Mouse (Mus musculus): ENCODE results near the gene Miga2. TPM values are rescaled to one million over a fixed set of nuclear protein-coding genes. Genes with fewer than 3 reads are reported as not detected.

Miga2 gene
- polyA plus RNA-seq, 1 experiment from 2014 or later, result 2.4 TPM

GRCm38 (mm10) chr2:30345971-30346676 lies 17.9 kb upstream of the Miga2 start:
- Histone ChIP-seq H3K36me3 (ENCODE audit: inconsistent target) (peaks cover 80% of the 10 kb centered on the region), H3K4me3 (ENCODE audit: inconsistent target) (no peak overlapping the region), H3K79me2 (ENCODE audit: inconsistent target) (no peaks in the 10 kb centered on the region), H3K27ac (no peak overlapping the region)
- 85% methylated on average over 7 of the region's 7 CpGs for WGBS (ENCODE audit: missing documents)

- no peak overlapping the region for H3K27ac ChIP-seq
- H3K4me3 ChIP-seq (ENCODE audit: inconsistent target), result no peak overlapping the region
- WGBS (ENCODE audit: missing documents), result 97% methylated on average over 6 of the region's 6 CpGs
- no peaks in the 10 kb centered on the region for H3K79me2 ChIP-seq (ENCODE audit: inconsistent target)
- peaks cover 69% of the 10 kb centered on the region for H3K36me3 ChIP-seq (ENCODE audit: inconsistent target)
These were observed 14.8 kb upstream of the Miga2 start for GRCm38 (mm10) chr2:30349196-30349595.

- 97% methylated on average over 2 of the region's 2 CpGs for WGBS (ENCODE audit: missing documents)
- Histone ChIP-seq H3K79me2 (ENCODE audit: inconsistent target) (no peaks in the 10 kb centered on the region), H3K36me3 (ENCODE audit: inconsistent target) (peaks cover 51% of the 10 kb centered on the region), H3K4me3 (ENCODE audit: inconsistent target) (no peak overlapping the region), H3K27ac (no peak overlapping the region)
These were observed 12.9 kb upstream of the Miga2 start for GRCm38 (mm10) chr2:30351149-30351548.

- H3K4me3 ChIP-seq (ENCODE audit: inconsistent target), result no peak overlapping the region
- H3K79me2 ChIP-seq (ENCODE audit: inconsistent target), result peaks cover 14% of the 10 kb centered on the region; the same call in 1 of the 2 replicates
- H3K27ac ChIP-seq, result no peak overlapping the region
- 85% methylated on average over 4 of the region's 4 CpGs for WGBS (ENCODE audit: missing documents)
- peaks cover 19% of the 10 kb centered on the region for H3K36me3 ChIP-seq (ENCODE audit: inconsistent target)
These were observed 8.2 kb upstream of the Miga2 start for GRCm38 (mm10) chr2:30355861-30356260.

DNA sequence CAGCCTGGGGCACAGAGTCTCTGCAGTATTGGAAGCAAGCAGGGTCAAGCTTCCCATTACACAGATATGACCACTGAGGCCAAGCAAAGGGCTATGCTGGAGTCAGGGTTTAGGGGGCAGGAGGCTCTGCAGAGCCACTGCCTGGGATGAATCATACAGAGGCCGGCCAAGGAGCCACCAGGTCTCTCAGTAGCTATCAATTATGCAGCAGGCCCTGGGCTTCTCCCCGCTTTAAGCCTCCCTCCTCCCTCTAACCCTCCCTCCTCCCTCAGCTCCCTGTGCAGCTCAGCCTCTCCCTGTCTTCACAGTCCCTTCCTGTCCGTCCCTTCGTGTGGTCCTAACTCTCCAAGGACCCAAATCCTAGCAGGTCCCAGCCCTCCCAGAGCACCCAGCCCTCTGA lies 7.8 kb upstream of the Miga2 start:
- peaks cover 14% of the 10 kb centered on the region; the same call in 1 of the 2 replicates for H3K79me2 ChIP-seq (ENCODE audit: inconsistent target)
- H3K4me3 ChIP-seq (ENCODE audit: inconsistent target), result no peak overlapping the region
- peaks cover 19% of the 10 kb centered on the region for H3K36me3 ChIP-seq (ENCODE audit: inconsistent target)
- 85% methylated on average over 4 of the region's 4 CpGs for WGBS (ENCODE audit: missing documents)
- no peak overlapping the region for H3K27ac ChIP-seq

DNA sequence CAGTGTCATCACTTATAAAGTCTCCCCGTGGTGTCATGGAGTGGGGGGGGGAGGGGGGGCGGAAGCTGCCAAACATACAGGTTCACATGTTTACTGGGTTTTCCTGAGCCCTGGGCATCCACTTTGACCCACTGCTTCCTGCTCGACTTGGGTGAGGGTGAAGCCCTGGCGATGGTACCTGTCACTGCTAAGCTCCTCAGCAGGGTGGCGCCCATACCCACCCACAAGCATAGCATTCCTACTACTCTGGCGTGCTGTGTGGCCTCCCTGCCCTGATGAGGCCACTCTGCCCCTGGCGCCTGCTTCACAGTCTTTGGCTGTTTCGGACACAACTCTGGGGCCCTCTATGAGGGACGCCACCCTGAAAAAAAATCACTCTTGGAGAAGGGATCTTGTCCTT lies 7.1 kb upstream of the Miga2 start:
- H3K27ac ChIP-seq, result no peak overlapping the region
- H3K36me3 ChIP-seq (ENCODE audit: inconsistent target), result peaks cover 19% of the 10 kb centered on the region
- peaks cover 14% of the 10 kb centered on the region; the same call in 1 of the 2 replicates for H3K79me2 ChIP-seq (ENCODE audit: inconsistent target)
- H3K4me3 ChIP-seq (ENCODE audit: inconsistent target), result no peak overlapping the region
- 86% methylated on average over 9 of the region's 9 CpGs for WGBS (ENCODE audit: missing documents)

DNA sequence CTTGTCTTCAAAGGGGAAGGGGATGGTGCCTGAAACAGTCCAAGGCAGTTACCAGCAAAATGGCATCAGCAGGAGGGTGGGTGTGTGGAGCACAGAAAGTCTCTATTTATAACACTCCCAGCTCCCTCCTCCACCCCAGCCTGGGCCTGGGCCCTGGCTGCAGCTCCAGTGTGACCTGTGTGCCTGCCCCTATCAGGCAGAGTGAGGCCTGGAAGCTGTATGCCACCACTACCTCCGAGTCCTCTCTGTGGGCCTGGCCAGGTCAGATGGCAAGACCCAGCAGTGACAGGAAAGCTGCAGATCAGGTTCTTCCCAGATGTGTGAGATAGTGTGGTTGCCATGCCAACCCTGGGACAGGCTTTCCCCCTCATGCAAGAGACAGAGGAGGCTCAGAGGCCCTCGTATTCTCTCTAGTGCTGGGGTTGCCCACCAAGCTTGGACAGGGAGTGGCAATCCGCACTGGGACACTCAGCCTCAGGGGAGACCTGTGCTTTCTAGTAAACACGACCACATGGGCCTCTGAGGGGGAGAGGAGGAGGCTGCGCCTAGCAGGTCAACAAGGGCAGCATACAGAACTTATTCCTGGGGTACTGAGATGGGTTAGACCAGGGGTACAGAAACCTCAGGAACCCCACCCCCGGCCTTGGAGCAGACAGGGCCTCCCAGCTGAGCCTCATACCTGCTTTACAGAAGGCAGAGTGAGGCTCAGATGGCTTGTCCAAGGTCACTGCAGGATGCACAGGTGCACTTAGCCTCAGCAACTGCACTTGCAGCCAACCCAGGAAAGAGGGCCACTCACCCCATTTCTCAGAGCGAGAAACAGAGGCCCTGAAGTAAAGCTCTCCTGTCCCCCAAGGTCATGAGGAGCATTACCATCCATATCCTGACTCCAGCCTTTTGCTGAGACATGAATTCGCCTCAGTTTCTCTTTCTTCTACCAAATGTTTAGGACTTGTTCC lies 6.2 kb upstream of the Miga2 start:
- no peak overlapping the region for H3K27ac ChIP-seq
- 82% methylated on average over 8 of the region's 8 CpGs for WGBS (ENCODE audit: missing documents)
- H3K79me2 ChIP-seq (ENCODE audit: inconsistent target), result peaks cover 14% of the 10 kb centered on the region; the same call in 1 of the 2 replicates
- H3K36me3 ChIP-seq (ENCODE audit: inconsistent target), result peaks cover 12% of the 10 kb centered on the region
- H3K4me3 ChIP-seq (ENCODE audit: inconsistent target), result peak overlapping the region; percentile 44

- no peak within 1 kb of the TSS for H3K27ac ChIP-seq
- peak within 1 kb of the TSS; percentile 44 for H3K4me3 ChIP-seq (ENCODE audit: inconsistent target)
- 2% methylated on average over 58 of the region's 73 CpGs for WGBS (ENCODE audit: missing documents)
- H3K36me3 ChIP-seq (ENCODE audit: inconsistent target), result peaks cover 3% of the 10 kb centered on the region
- peaks cover 14% of the 10 kb centered on the region; the same call in 1 of the 2 replicates for H3K79me2 ChIP-seq (ENCODE audit: inconsistent target)
These were observed 5.2 kb upstream of the Miga2 start, which contains the start of gene Sh3glb2 for GRCm38 (mm10) chr2:30358533-30359531. Gene Sh3glb2, minus strand, starts transcription at chr2:30359337.

- H3K27ac ChIP-seq, result no peak overlapping the region
- 96% methylated on average over 9 of the region's 10 CpGs for WGBS (ENCODE audit: missing documents)
- peaks cover 26% of the 10 kb centered on the region; the same call in 1 of the 2 replicates for H3K79me2 ChIP-seq (ENCODE audit: inconsistent target)
- no peaks in the 10 kb centered on the region for H3K36me3 ChIP-seq (ENCODE audit: inconsistent target)
- no peak overlapping the region for H3K4me3 ChIP-seq (ENCODE audit: inconsistent target)
These were observed 3.4 kb upstream of the Miga2 start for GRCm38 (mm10) chr2:30360626-30361025.

DNA sequence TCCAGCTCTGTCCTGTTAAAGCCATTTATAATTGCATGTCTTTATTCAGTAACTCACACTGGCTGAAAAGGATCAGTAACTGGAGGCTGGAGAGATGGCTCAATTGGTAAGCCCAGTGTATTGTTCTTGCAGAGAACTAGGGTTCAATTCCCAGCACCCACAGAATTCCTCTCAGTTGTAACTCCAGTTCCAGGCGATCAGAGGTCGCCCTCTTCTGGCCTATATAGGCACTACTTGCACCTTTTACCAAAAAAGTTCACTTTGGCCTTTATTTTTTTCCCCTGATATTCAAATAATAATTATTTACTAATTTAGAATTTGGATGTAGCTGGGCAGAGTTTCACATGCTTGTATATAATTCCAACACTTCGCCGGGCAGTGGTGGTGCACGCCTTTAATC lies 1.2 kb upstream of the Miga2 start:
- 81% methylated on average over 5 of the region's 5 CpGs for WGBS (ENCODE audit: missing documents)
- Histone ChIP-seq H3K36me3 (ENCODE audit: inconsistent target) (peaks cover 1% of the 10 kb centered on the region; the same call in 1 of the 2 replicates), H3K27ac (no peak overlapping the region), H3K79me2 (ENCODE audit: inconsistent target) (peaks cover 21% of the 10 kb centered on the region; the same call in 1 of the 2 replicates), H3K4me3 (ENCODE audit: inconsistent target) (no peak overlapping the region)

DNA sequence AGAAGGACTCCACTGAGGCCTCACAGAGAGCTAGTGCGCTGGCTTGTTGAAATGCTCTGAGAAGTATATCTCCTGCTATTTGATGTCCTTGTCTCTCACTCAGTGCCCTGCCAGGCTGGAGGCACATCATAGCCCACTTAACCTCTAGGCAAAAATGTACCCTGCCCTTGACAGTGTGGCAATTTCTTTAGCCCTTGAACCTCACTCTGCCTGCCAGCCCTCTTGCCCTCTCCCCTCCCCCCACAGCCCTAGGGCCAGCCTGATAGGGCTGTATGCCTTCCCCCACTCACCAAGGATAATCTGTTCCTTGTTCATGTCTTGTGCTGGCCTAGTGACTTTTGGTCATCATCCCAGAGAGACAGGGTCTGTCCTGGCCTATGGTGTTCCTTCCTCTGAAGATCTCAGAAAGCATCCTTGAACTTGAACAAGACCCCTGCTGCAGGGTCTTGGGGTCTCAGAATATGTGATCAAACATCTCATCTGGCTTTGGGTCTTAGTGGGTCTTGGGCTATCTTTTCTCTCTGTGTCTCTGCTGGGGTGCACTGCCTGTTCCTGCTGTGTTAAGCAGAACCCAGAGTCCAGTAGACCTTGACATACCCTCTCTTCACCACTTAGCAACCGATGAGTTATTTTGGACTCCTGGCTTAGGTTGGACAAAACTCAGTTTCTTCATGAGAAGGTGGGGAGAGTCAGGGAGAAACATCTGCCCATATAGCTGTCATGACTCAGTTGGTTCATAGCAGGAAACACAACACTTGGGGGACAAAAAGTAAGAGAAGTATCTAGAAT lies 1.4 kb downstream of the Miga2 start:
- H3K4me3 ChIP-seq (ENCODE audit: inconsistent target), result no peak overlapping the region
- no peak overlapping the region for H3K27ac ChIP-seq
- 89% methylated on average over 2 of the region's 2 CpGs for WGBS (ENCODE audit: missing documents)
- peaks cover 14% of the 10 kb centered on the region; the same call in 1 of the 2 replicates for H3K36me3 ChIP-seq (ENCODE audit: inconsistent target)
- peaks cover 12% of the 10 kb centered on the region; the same call in 1 of the 2 replicates for H3K79me2 ChIP-seq (ENCODE audit: inconsistent target)

GRCm38 (mm10) chr2:30366203-30366602 lies 2.2 kb downstream of the Miga2 start:
- H3K36me3 ChIP-seq (ENCODE audit: inconsistent target), result peaks cover 14% of the 10 kb centered on the region; the same call in 1 of the 2 replicates
- no peak overlapping the region for H3K27ac ChIP-seq
- peaks cover 12% of the 10 kb centered on the region; the same call in 1 of the 2 replicates for H3K79me2 ChIP-seq (ENCODE audit: inconsistent target)
- 78% methylated on average over 5 of the region's 5 CpGs for WGBS (ENCODE audit: missing documents)
- no peak overlapping the region for H3K4me3 ChIP-seq (ENCODE audit: inconsistent target)

DNA sequence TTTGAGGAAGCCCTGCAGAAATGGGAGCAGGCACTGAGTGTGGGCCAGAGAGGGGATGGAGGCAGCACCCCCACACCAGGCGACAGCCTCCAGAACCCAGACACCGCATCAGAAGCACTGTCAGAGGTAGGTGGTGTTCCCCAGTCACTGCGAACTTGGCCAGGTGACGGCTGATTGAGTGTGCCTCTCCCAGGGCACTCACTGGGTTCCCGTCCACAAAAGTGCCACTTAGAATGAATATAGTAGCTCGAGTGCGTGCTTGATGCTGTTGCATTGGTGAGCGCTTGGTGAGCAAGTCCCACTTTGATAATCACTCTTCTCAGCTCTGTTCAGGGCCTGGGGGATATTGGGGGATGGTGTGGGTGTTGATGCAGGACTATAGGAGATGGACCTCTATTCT lies 7.5 kb downstream of the Miga2 start:
- Histone ChIP-seq H3K79me2 (ENCODE audit: inconsistent target) (no peaks in the 10 kb centered on the region), H3K36me3 (ENCODE audit: inconsistent target) (peaks cover 21% of the 10 kb centered on the region; the same call in 1 of the 2 replicates), H3K27ac (no peak overlapping the region), H3K4me3 (ENCODE audit: inconsistent target) (no peak overlapping the region)
- WGBS (ENCODE audit: missing documents), result 95% methylated on average over 8 of the region's 8 CpGs
